Mouse (Mus musculus): ENCODE measurements at regions not wholly inside any gene's neighbourhood (a gene's known extent, or its start where the extent isn't known, plus 50 kb on each side); places are given as distances from the start of the nearest gene placed in this dataset.

DNA sequence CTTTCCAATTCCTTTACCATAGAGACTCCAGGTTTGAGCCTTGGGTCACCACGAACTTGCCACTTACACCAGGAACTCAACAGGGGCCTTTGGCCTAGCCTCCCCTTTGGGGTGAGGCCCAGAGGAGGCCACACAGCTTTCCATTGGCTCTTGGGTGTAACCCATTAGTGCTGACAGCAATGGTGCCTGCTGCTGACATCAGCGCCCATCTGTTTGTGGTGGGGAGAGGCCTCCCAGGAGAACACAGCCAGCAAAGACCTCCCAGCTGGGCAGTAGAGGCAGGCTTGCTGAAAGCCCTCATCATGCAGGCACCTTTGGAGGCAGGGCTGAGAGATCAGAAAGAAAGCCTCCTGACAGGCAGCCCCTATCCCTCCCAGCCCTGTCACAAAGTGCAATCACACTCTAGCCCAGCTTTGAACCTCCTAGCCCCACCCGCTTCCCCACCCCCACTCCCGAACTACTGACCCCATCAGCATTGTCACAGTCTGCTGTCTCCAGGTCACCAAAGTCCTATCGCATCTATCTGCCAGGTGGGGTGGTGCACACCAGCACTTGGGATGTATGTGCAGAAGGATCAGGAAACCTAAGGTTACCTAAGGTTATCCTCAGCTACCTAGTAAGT is 83.7 kb downstream of the Vegfa start:
- peaks cover 31% of the 10 kb centered on the region for H3K4me1 ChIP-seq
- H3K4me3 ChIP-seq (replicated peaks): no peak overlapping the region
- peaks cover 75% of the 10 kb centered on the region for H3K27me3 ChIP-seq (replicated peaks)
- H3K36me3 ChIP-seq (replicated peaks; ENCODE audit: low read length): no peaks in the 10 kb centered on the region
- 0 out of 2 replicates have a peak, but pooled peaks cover 2% of the 10 kb centered on the region for H3K9me3 ChIP-seq
- TF ChIP-seq FLI1 (IDR thresholded peaks at IDR 0.05; ENCODE audit: low read length) (no peak), GATA1 (IDR thresholded peaks at IDR 0.05; ENCODE audit: borderline replicate concordance, low read length) (no peak)

DNA sequence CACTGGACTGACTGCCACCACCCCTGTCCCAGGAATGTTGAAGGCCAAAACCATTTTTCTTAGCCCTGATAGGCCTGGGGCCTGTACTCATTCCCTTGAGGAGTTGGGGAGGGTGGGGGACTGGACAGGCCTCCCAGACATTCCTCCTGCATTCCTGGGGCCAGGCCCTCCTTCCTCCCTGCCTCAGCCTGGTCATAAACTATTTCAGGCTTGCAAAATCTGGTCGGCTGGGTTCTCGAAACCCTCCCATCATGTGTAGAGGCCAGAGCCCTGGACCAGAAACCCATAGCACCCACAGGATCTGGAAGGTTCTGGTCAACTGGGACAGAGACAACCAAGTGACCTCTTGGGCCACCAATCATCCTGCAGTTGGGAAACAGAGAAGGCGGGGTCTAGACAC is 87.2 kb downstream of the Vegfa start:
- no peak for TF ChIP-seq GATA1 (IDR thresholded peaks at IDR 0.05; ENCODE audit: borderline replicate concordance, low read length)
- no peak for TF ChIP-seq FLI1 (IDR thresholded peaks at IDR 0.05; ENCODE audit: low read length)
- no peaks in the 10 kb centered on the region for H3K36me3 ChIP-seq (replicated peaks; ENCODE audit: low read length)
- H3K27me3 ChIP-seq (replicated peaks): peaks cover 69% of the 10 kb centered on the region
- 0 out of 2 replicates have a peak, but pooled peaks cover 7% of the 10 kb centered on the region for H3K9me3 ChIP-seq
- H3K4me3 ChIP-seq (replicated peaks): no peak overlapping the region
- H3K4me1 ChIP-seq: peaks cover 33% of the 10 kb centered on the region

DNA sequence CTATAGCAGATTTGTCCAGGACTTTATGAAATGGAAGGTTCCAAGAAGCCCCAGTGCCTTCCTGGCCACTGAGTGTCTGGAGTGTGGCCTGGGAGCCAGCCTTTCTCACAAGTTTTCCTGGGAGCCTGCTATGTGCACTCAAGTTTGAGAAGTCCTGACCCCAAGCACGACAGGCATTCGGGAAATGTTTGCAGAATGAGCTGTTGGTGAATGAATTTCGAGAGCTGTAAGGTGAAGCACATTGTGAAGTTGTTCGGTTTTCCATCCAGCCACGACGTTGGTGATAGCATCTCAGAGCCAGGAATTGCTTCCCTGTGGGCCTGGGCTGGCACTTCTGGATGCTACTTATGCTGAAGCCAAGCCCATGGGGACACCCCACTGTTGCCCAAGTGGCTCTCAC is 88.9 kb downstream of the Vegfa start:
- Histone ChIP-seq H3K4me3 (replicated peaks) (no peak overlapping the region), H3K4me1 (peaks cover 31% of the 10 kb centered on the region), H3K36me3 (replicated peaks; ENCODE audit: low read length) (no peaks in the 10 kb centered on the region), H3K27me3 (replicated peaks) (peaks cover 68% of the 10 kb centered on the region), H3K9me3 (0 out of 2 replicates have a peak, but pooled peaks cover 7% of the 10 kb centered on the region)
- no peak for TF ChIP-seq GATA1 (IDR thresholded peaks at IDR 0.05; ENCODE audit: borderline replicate concordance, low read length)
- TF ChIP-seq FLI1 (IDR thresholded peaks at IDR 0.05; ENCODE audit: low read length): no peak

DNA sequence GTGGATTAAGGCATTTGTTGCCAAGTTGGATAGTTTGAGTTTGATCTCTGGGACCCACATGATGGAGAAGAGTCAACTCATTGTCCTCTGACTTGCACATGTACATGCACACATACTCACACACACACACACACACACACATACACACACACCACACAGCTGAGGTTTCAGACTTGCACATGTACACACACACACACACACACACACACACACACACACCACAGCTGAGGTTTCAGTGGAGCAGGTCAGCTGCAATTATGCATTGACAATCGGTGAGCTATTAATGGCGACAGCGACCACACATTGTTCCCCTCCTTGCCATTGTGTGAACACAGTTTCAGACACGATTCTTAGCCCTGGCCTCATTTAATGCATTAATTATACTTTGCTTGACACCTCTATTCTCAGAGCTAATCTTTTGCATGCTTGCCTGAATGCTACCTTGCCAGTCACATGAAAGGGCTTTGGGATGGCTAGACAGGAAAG is 90.2 kb downstream of the Vegfa start:
- H3K4me1 ChIP-seq: peaks cover 31% of the 10 kb centered on the region
- peaks cover 64% of the 10 kb centered on the region for H3K27me3 ChIP-seq (replicated peaks)
- 0 out of 2 replicates have a peak, but pooled peaks cover 7% of the 10 kb centered on the region for H3K9me3 ChIP-seq
- TF ChIP-seq GATA1 (IDR thresholded peaks at IDR 0.05; ENCODE audit: borderline replicate concordance, low read length): no peak
- no peak for TF ChIP-seq FLI1 (IDR thresholded peaks at IDR 0.05; ENCODE audit: low read length)
- H3K36me3 ChIP-seq (replicated peaks; ENCODE audit: low read length): no peaks in the 10 kb centered on the region
- no peak overlapping the region for H3K4me3 ChIP-seq (replicated peaks)

DNA sequence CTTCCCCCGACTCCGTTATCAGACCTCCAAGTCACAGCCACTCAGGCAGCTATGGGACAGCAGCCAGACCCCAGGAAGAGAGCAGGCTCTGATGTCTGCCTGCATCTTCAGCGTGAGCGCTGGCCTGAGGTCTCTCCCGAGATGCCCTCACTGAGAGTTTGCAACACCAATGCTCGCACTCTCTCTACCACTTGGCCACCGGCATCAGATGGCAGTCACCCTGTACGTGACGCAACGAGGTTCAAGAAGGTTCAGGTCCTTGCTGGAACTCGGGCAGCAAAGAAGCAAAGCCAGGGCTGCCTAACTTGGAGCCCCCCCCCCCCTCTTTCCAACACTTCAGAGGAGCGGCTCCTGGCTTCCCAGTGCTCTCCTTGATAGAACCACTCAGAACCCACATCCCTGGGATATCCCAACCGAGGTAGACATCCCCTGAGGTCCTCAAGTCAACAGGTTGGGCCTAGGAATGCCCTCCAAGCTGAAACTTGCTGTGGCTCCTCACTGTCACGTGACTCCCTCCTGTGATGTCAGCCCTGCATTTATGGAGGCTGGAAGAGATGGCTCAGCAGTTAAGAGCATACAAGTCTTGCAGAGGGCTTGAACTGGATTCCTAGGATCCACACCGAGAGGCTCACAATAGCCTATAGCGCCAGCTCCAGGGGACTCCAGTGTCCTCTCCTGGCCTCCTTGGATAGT is 91.9 kb downstream of the Vegfa start:
- Histone ChIP-seq H3K9me3 (0 out of 2 replicates have a peak, but pooled peaks cover 5% of the 10 kb centered on the region), H3K36me3 (replicated peaks; ENCODE audit: low read length) (no peaks in the 10 kb centered on the region), H3K4me3 (replicated peaks) (no peak overlapping the region), H3K27me3 (replicated peaks) (peaks cover 70% of the 10 kb centered on the region), H3K4me1 (peaks cover 23% of the 10 kb centered on the region)
- TF ChIP-seq GATA1 (IDR thresholded peaks at IDR 0.05; ENCODE audit: borderline replicate concordance, low read length) (no peak), FLI1 (IDR thresholded peaks at IDR 0.05; ENCODE audit: low read length) (no peak)

DNA sequence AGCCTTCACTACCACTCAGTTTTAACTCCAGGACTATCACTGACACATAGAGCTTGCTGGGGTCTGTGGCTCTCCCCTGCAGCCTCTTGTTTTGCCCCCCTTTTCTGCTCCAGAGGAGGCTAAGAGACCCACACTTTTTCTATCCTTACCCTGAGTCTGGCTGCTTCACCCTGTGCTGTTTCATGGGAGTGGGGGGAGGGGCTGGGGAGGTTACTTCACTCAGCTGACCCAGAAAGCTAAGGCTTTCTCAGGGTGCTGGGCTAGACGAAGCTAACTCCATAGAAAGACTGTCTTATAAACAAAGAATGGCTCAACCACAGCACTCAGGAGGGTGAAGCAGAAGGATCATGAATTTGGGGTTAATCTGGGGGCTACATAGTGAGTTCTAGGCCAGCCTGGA is 93.9 kb downstream of the Vegfa start:
- 0 out of 2 replicates have a peak, but pooled peaks cover 5% of the 10 kb centered on the region for H3K9me3 ChIP-seq
- H3K4me3 ChIP-seq (replicated peaks): no peak overlapping the region
- peaks cover 66% of the 10 kb centered on the region for H3K27me3 ChIP-seq (replicated peaks)
- no peak for TF ChIP-seq GATA1 (IDR thresholded peaks at IDR 0.05; ENCODE audit: borderline replicate concordance, low read length)
- no peak for TF ChIP-seq FLI1 (IDR thresholded peaks at IDR 0.05; ENCODE audit: low read length)
- H3K4me1 ChIP-seq: peaks cover 11% of the 10 kb centered on the region
- no peaks in the 10 kb centered on the region for H3K36me3 ChIP-seq (replicated peaks; ENCODE audit: low read length)

DNA sequence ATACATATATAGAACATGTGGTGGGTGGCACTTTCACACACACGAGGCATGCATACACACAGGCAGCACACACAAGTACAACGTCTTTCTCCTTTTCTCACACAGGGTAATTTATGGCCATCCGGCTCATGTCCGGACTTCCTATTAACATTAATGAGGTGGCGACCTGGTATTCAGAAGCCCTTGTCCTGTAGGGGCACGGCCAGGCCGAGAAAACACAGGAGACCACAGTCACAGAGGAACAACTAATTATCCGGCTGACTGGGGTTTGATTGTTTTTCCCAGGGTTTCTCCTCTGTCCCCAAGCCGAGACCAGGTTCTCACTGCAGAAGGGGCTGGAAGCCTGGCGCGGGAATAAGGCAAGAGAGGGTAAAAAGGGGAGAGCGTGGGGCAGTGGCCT is 95.6 kb downstream of the Vegfa start:
- H3K9me3 ChIP-seq: no peaks in the 10 kb centered on the region
- no peak for TF ChIP-seq GATA1 (IDR thresholded peaks at IDR 0.05; ENCODE audit: borderline replicate concordance, low read length)
- no peak for TF ChIP-seq FLI1 (IDR thresholded peaks at IDR 0.05; ENCODE audit: low read length)
- H3K27me3 ChIP-seq (replicated peaks): peaks cover 58% of the 10 kb centered on the region
- H3K36me3 ChIP-seq (replicated peaks; ENCODE audit: low read length): no peaks in the 10 kb centered on the region
- no peak overlapping the region for H3K4me3 ChIP-seq (replicated peaks)
- H3K4me1 ChIP-seq: peaks cover 20% of the 10 kb centered on the region

DNA sequence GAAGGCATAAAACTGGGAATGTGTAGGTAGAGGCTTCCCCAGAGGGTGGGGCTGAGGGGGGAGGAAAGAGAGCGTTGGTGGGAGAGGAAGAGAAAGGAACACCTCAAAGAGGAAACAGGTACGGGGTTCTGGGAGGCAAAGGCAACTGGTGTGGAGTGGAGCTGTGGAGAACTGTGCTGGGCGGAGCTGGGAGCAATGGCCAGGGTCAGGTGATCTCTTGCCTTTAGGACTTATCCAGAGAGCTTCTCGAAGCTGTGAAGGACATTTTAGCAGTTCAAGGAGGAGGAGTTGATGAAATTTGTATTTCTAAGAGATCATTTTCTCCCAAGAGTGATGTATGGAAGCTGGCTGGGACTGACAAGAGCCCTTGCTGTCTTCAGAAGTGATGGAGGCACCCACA is 96.9 kb downstream of the Vegfa start:
- Histone ChIP-seq H3K4me3 (replicated peaks) (no peak overlapping the region), H3K27me3 (replicated peaks) (peaks cover 62% of the 10 kb centered on the region), H3K36me3 (replicated peaks; ENCODE audit: low read length) (no peaks in the 10 kb centered on the region)

DNA sequence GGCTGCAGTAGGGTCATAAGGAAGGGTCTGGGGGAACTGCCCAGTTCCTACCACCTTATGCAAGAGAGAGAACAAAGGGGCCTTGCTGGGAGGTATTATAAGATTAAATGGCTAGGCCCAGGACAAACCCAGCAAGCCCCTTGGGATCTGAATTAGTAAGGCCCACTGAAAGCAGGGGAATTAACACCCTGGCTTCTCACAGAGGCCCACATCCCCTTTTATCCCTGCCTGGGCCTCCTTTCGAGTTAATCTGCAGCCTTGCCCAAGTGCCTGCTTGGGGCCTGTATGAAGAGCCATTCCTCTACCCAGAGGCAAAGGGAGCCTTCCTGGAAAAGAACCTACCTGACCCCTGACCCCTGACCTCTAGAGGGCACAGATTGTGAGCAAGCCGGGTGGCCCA is 98.2 kb downstream of the Vegfa start:
- Histone ChIP-seq H3K4me1 (peaks cover 12% of the 10 kb centered on the region), H3K36me3 (replicated peaks; ENCODE audit: low read length) (no peaks in the 10 kb centered on the region), H3K4me3 (replicated peaks) (no peak overlapping the region), H3K27me3 (replicated peaks) (peaks cover 61% of the 10 kb centered on the region), H3K9me3 (peaks cover 3% of the 10 kb centered on the region; the same call in 1 of the 2 replicates)
- TF ChIP-seq FLI1 (IDR thresholded peaks at IDR 0.05; ENCODE audit: low read length) (no peak), GATA1 (IDR thresholded peaks at IDR 0.05; ENCODE audit: borderline replicate concordance, low read length) (no peak)

More for the DNA sequence above, 96.9 kb downstream of the Vegfa start:
- Histone ChIP-seq H3K9me3 (peaks cover 3% of the 10 kb centered on the region; the same call in 1 of the 2 replicates), H3K4me1 (peaks cover 20% of the 10 kb centered on the region)
- TF ChIP-seq FLI1 (IDR thresholded peaks at IDR 0.05; ENCODE audit: low read length): no peak
- TF ChIP-seq GATA1 (IDR thresholded peaks at IDR 0.05; ENCODE audit: borderline replicate concordance, low read length): no peak

DNA sequence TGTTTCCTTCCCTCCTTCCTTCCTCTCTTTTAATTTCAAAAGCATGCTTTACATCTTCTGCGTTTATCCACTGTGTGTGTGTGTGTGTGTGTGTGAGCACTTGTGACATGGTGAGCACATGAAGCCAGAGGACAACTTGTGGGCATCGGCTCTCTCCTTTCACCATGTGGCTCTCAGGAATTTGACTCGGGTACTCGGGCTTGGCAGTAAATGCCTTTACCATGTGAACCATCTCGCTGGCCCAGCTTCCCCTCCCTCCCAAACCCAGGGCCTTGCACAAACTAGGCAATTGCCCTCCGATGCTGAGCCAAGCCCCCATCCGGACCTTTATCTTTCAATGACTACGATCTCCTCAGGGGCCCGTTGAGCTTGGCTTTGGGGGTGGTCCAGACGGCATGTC is 99.1 kb downstream of the Vegfa start:
- Histone ChIP-seq H3K9me3 (peaks cover 3% of the 10 kb centered on the region; the same call in 1 of the 2 replicates), H3K27me3 (replicated peaks) (peaks cover 69% of the 10 kb centered on the region), H3K36me3 (replicated peaks; ENCODE audit: low read length) (no peaks in the 10 kb centered on the region), H3K4me1 (peaks cover 12% of the 10 kb centered on the region), H3K4me3 (replicated peaks) (no peak overlapping the region)
- TF ChIP-seq FLI1 (IDR thresholded peaks at IDR 0.05; ENCODE audit: low read length): no peak
- no peak for TF ChIP-seq GATA1 (IDR thresholded peaks at IDR 0.05; ENCODE audit: borderline replicate concordance, low read length)
